Mouse (Mus musculus) small intestine, adult 2 months (tissue): Measurements from ENCODE around the gene Uxs1.

Experiments used
- CTCF ChIP-seq: fragments of 200-500 bp; IDR thresholded peaks from 2 replicates; pipeline ENCODE4 v1.5.1; 2012; ENCODE audit warnings: low read depth, mild to moderate bottlenecking, control low read depth, inconsistent platforms, low read length, moderate library complexity, mixed read lengths; ENCODE audit not compliant: insufficient replicate concordance, insufficient read length; ENCODE audit errors: extremely low read depth
- POLR2A ChIP-seq: fragments of 200-500 bp; IDR thresholded peaks from 2 replicates; pipeline ENCODE4 v1.6.1; 2012; ENCODE audit warnings: low read depth, mild to moderate bottlenecking, control low read depth, inconsistent platforms, low read length, moderate library complexity

DNA sequence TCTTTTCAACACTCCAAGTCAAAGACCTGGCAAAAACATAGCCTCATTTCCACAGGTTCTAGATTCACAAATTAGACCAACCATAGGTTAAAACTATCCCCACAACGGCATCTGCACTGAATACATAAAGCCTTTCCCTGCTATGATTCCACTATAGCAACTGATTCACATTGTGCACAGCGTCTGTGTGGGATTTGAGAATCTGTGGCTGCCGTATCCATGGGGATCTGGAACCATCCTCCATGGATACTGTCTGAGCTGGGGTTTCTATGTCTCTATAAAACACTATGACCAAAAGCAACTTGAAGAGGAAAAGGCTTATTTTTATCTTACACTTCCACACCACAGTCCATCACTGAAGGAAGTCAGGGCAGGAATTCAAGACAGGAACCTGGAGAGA, 44.9 kb downstream of the Uxs1 start:
- TF ChIP-seq POLR2A: no peak
- no peak for TF ChIP-seq CTCF
